Mouse (Mus musculus) testis, adult 2 months (tissue): ENCODE measurements at regions not wholly inside any gene's neighbourhood (a gene's known extent, or its start where the extent isn't known, plus 50 kb on each side); places are given as distances from the start of the nearest gene placed in this dataset.

Source experiments
- CTCF ChIP-seq: fragments of 200-500 bp; IDR thresholded peaks from 2 replicates; pipeline ENCODE4 v1.5.1; 2012; ENCODE audit warnings: low read depth, mild to moderate bottlenecking, inconsistent platforms, low read length, moderate library complexity; ENCODE audit not compliant: control insufficient read depth, insufficient read depth, insufficient replicate concordance
- POLR2A ChIP-seq: fragments of 200-500 bp; IDR thresholded peaks from 2 replicates; pipeline ENCODE4 v1.6.1; 2012; ENCODE audit warnings: low read depth, mild to moderate bottlenecking, inconsistent platforms, low read length, moderate library complexity; ENCODE audit not compliant: control insufficient read depth

GRCm38 (mm10) chr13:5435131-5435530, 426.2 kb upstream of the Klf6 start:
- TF ChIP-seq CTCF = no peak
- TF ChIP-seq POLR2A = no peak
